Mouse (Mus musculus): ENCODE measurements at regions not wholly inside any gene's neighbourhood (a gene's known extent, or its start where the extent isn't known, plus 50 kb on each side); places are given as distances from the start of the nearest gene placed in this dataset.

- WGBS = 56% methylated on average over 11 of the region's 11 CpGs
- H3K27me3 ChIP-seq (replicated peaks) = no peaks in the 10 kb centered on the region
- H3K9ac ChIP-seq = no peak overlapping the region
- no peak for ATAC-seq (ENCODE audit: insufficient read depth, low FRiP score, low read depth)
- H3K4me2 ChIP-seq = no peak overlapping the region
- H3K36me3 ChIP-seq = no peaks in the 10 kb centered on the region
- no peak overlapping the region for H3K4me3 ChIP-seq (replicated peaks)
- no peaks in the 10 kb centered on the region for H3K9me3 ChIP-seq
- no peak overlapping the region for H3K27ac ChIP-seq
- H3K4me1 ChIP-seq = no peaks in the 10 kb centered on the region
Measured at GRCm38 (mm10) chr1:67477006-67477405, 354.2 kb downstream of the Cps1 start.

- Histone ChIP-seq H3K36me3 (no peaks in the 10 kb centered on the region), H3K27me3 (replicated peaks) (no peaks in the 10 kb centered on the region), H3K9me3 (no peaks in the 10 kb centered on the region), H3K9ac (no peak overlapping the region), H3K4me2 (no peak overlapping the region), H3K4me3 (replicated peaks) (no peak overlapping the region), H3K27ac (no peak overlapping the region), H3K4me1 (no peaks in the 10 kb centered on the region)
- WGBS = 79% methylated on average over 3 of the region's 3 CpGs
- ATAC-seq (ENCODE audit: insufficient read depth, low FRiP score, low read depth) = no peak
Measured at GRCm38 (mm10) chr1:67477966-67478365, 355.1 kb downstream of the Cps1 start.

- H3K4me2 ChIP-seq = no peak overlapping the region
- H3K36me3 ChIP-seq = no peaks in the 10 kb centered on the region
- no peaks in the 10 kb centered on the region for H3K27me3 ChIP-seq (replicated peaks)
- H3K4me3 ChIP-seq (replicated peaks) = no peak overlapping the region
- H3K27ac ChIP-seq = no peak overlapping the region
- H3K9me3 ChIP-seq = no peaks in the 10 kb centered on the region
- no peak for ATAC-seq (ENCODE audit: insufficient read depth, low FRiP score, low read depth)
- H3K4me1 ChIP-seq = no peaks in the 10 kb centered on the region
- 79% methylated on average over 1 of the region's 1 CpGs for WGBS
- no peak overlapping the region for H3K9ac ChIP-seq
Measured at GRCm38 (mm10) chr1:67481974-67482373, 359.1 kb downstream of the Cps1 start.

GRCm38 (mm10) chr1:67504140-67504539 is 381.3 kb downstream of the Cps1 start:
- no peaks in the 10 kb centered on the region for H3K36me3 ChIP-seq
- H3K4me2 ChIP-seq = no peak overlapping the region
- H3K4me1 ChIP-seq = no peaks in the 10 kb centered on the region
- H3K9ac ChIP-seq = no peak overlapping the region
- no peak overlapping the region for H3K4me3 ChIP-seq (replicated peaks)
- H3K9me3 ChIP-seq = no peaks in the 10 kb centered on the region
- no peak for ATAC-seq (ENCODE audit: insufficient read depth, low FRiP score, low read depth)
- WGBS = 86% methylated on average over 3 of the region's 3 CpGs
- no peaks in the 10 kb centered on the region for H3K27me3 ChIP-seq (replicated peaks)
- H3K27ac ChIP-seq = no peak overlapping the region

- Histone ChIP-seq H3K9ac (no peak overlapping the region), H3K9me3 (no peaks in the 10 kb centered on the region), H3K27ac (no peak overlapping the region), H3K36me3 (no peaks in the 10 kb centered on the region), H3K27me3 (replicated peaks) (no peaks in the 10 kb centered on the region), H3K4me1 (no peaks in the 10 kb centered on the region), H3K4me3 (replicated peaks) (no peak overlapping the region), H3K4me2 (no peak overlapping the region)
- ATAC-seq (ENCODE audit: insufficient read depth, low FRiP score, low read depth) = no peak
- 74% methylated on average over 2 of the region's 2 CpGs for WGBS
Measured at GRCm38 (mm10) chr1:67505746-67506145, 382.9 kb downstream of the Cps1 start.

- Histone ChIP-seq H3K36me3 (no peaks in the 10 kb centered on the region), H3K4me2 (no peak overlapping the region), H3K4me3 (replicated peaks) (no peak overlapping the region), H3K9ac (no peak overlapping the region), H3K27ac (no peak overlapping the region), H3K9me3 (no peaks in the 10 kb centered on the region), H3K27me3 (replicated peaks) (no peaks in the 10 kb centered on the region), H3K4me1 (no peaks in the 10 kb centered on the region)
- peak; percentile 65 for ATAC-seq (ENCODE audit: insufficient read depth, low FRiP score, low read depth)
- WGBS = 51% methylated on average over 3 of the region's 3 CpGs
Measured at GRCm38 (mm10) chr1:67518295-67518694, 395.5 kb downstream of the Cps1 start.

- Histone ChIP-seq H3K9ac (no peak overlapping the region), H3K4me3 (replicated peaks) (no peak overlapping the region), H3K27ac (no peak overlapping the region), H3K9me3 (no peaks in the 10 kb centered on the region), H3K4me2 (no peak overlapping the region), H3K27me3 (replicated peaks) (no peaks in the 10 kb centered on the region), H3K36me3 (no peaks in the 10 kb centered on the region), H3K4me1 (no peaks in the 10 kb centered on the region)
- ATAC-seq (ENCODE audit: insufficient read depth, low FRiP score, low read depth) = no peak
Measured at GRCm38 (mm10) chr1:67558728-67559127, 435.9 kb downstream of the Cps1 start.

GRCm38 (mm10) chr1:67559179-67559578 is 436.4 kb downstream of the Cps1 start:
- 74% methylated on average over 1 of the region's 1 CpGs for WGBS
- no peak for ATAC-seq (ENCODE audit: insufficient read depth, low FRiP score, low read depth)
- no peak overlapping the region for H3K4me3 ChIP-seq (replicated peaks)
- H3K4me2 ChIP-seq = no peak overlapping the region
- H3K9me3 ChIP-seq = no peaks in the 10 kb centered on the region
- H3K9ac ChIP-seq = no peak overlapping the region
- no peaks in the 10 kb centered on the region for H3K27me3 ChIP-seq (replicated peaks)
- no peak overlapping the region for H3K27ac ChIP-seq
- H3K4me1 ChIP-seq = no peaks in the 10 kb centered on the region
- no peaks in the 10 kb centered on the region for H3K36me3 ChIP-seq

GRCm38 (mm10) chr1:67571616-67572015 is 448.8 kb downstream of the Cps1 start:
- Histone ChIP-seq H3K4me3 (replicated peaks) (no peak overlapping the region), H3K27ac (no peak overlapping the region), H3K36me3 (no peaks in the 10 kb centered on the region), H3K9me3 (no peaks in the 10 kb centered on the region), H3K27me3 (replicated peaks) (no peaks in the 10 kb centered on the region), H3K4me2 (no peak overlapping the region), H3K4me1 (no peaks in the 10 kb centered on the region), H3K9ac (no peak overlapping the region)
- WGBS = 85% methylated on average over 1 of the region's 1 CpGs
- ATAC-seq (ENCODE audit: insufficient read depth, low FRiP score, low read depth) = no peak

GRCm38 (mm10) chr1:67579732-67580131 is 456.9 kb downstream of the Cps1 start:
- no peak overlapping the region for H3K27ac ChIP-seq
- WGBS = 72% methylated on average over 2 of the region's 2 CpGs
- ATAC-seq (ENCODE audit: insufficient read depth, low FRiP score, low read depth) = no peak

More at GRCm38 (mm10) chr1:67579732-67580131, 456.9 kb downstream of the Cps1 start:
- H3K4me1 ChIP-seq = no peaks in the 10 kb centered on the region
- no peaks in the 10 kb centered on the region for H3K9me3 ChIP-seq
- H3K9ac ChIP-seq = no peak overlapping the region
- H3K27me3 ChIP-seq (replicated peaks) = no peaks in the 10 kb centered on the region
- H3K4me2 ChIP-seq = no peak overlapping the region
- no peak overlapping the region for H3K4me3 ChIP-seq (replicated peaks)
- H3K36me3 ChIP-seq = no peaks in the 10 kb centered on the region

Data from stomach, embryonic 15.5 days (tissue).